Mouse (Mus musculus) cerebellum, postnatal 25 days (tissue): ENCODE measurements around the gene Llgl2.
"Not testable (repeated sequence)": the region's sequence is repeated elsewhere in the genome, so short reads cannot be mapped to it uniquely, and the experiment has no call there.

Source experiments
- DNase-seq, 2 experiments: peaks; one replicate each; pipeline ENCODE4 v3.0.0; 2021; ENCODE audit warnings: mixed read lengths in 2 of 2

The Llgl2 gene

DNA sequence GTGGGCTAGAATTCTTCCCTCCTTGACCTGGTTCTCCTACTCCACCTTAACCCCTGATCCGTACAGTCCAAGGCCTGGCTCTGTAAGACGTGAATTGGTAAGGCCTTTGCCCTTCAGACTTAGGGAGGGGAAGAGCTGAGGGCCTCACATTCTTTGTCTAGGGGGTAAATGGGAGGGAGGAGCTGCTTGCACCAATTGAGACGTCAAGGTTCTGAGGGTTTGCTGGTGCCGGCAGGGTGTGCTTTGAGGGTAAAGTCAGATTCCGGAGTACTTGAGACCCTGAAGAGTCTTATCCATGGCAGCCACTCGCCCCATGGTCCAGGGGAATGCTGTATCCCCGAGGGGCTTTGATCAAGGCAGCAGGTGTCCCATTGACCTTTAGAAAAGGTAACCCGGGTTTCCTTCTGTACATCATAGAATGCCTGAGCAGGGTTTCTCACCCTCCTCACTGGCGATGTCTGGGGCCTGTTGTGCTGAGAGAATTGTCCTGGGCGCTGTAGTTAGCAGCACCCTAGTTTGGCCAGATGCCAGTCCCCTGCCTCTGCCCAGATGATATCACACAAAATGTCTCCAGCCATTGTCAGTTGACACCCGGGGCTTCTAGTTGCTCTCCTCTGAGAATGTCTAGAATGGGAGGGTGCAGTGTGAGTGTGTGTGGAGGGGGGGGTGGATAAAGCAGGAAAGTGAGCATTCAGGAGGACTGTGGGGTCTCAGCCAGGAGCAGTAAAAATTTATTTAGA, 13.0 kb downstream of the Llgl2 start:
- no peak for DNase-seq

GRCm38 (mm10) chr11:115837606-115838345, 13.9 kb downstream of the Llgl2 start:
- no peak for DNase-seq

DNA sequence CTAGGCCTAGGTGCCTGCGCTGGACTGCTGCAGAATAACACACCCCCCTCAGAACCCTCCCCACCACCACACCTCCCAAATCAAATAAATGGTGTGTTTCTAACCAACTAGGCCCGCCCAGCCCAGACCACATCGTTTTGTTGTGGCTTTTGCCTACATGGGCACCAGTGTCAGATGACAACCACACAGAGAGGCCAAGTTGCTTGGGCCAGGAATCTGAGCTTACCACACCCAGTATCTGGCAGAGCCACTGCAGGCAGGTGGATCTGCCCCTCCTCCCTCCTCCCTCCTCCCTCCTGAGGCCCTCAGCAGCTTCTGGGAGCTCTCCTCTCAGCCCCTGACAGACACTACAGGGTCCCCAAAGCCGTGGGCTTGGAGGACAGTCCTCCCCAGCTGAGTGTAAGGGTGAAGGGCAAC, 15.1 kb downstream of the Llgl2 start:
- DNase-seq: no peak

DNA sequence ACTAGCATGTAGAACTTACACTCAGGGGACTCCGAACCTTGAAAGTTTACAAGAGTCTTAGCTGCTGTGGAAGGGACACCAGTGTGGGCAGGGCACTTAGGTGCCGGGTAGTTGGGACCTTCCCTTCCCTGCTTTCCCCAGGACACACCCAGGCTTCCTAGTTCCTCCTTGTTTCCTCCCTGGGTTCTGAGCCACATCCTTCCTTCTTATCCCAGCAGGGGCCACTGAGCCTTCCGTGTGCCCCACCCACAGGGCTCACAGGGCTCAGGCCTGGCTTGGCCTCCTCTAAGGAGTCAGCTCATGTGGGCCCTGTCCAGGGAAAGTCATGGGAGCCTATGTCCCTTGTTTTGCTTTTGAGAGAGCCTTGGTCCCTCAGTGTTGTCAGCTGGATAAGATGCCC, 15.9 kb downstream of the Llgl2 start:
- DNase-seq: no peak

GRCm38 (mm10) chr11:115841044-115841443, 17.2 kb downstream of the Llgl2 start:
- DNase-seq: no peak

DNA sequence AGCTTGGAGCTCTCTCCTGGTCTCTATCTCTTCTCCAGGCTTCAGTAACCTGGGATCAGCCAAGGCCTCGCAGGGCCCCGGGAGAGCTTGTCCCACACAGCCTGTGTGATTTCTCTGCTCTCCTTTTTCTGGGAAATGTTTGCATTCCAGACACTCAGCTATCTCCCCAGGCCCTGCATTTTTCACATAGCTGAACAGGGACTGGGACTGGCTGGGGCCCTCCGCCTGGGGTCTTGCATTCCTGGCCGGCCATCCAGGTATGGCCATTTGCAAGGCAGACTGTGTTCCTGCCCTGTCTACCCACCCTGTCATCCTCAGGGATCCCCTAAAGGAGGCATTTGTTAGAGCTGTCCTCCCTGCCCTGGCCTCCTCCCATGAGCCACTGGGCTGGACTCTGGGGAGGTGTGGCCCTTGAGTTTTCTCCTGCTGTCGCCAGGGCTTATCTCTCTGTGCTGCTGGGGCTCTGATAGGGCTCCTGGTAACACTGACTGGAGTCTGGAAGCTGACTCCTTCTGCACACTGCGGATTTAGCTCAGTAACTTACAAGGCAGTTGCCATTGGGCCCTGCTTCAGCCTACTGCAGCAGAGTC, 18.2 kb downstream of the Llgl2 start:
- no peak for DNase-seq

GRCm38 (mm10) chr11:115843141-115843890, 19.5 kb downstream of the Llgl2 start:
- DNase-seq: no peak

DNA sequence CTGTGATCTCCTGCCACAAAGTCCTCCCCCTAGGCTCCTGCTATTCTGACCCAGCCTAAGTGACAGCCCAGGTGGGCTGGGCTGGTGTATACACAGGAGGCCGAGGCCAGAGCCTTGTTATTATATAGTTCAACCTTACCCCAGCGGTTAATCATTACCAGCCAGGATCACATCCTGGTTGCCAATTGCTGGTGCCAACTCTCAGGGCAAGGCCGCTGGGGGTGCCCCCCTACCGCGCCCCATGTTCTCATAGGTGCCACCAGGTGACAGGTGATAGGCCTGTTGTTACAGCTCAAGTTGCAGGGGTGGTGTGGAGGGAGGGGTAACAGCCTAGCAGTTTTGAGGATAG, 20.0 kb downstream of the Llgl2 start:
- no peak for DNase-seq

- no peak for DNase-seq
Measured at GRCm38 (mm10) chr11:115844240-115844639, 20.4 kb downstream of the Llgl2 start.

DNA sequence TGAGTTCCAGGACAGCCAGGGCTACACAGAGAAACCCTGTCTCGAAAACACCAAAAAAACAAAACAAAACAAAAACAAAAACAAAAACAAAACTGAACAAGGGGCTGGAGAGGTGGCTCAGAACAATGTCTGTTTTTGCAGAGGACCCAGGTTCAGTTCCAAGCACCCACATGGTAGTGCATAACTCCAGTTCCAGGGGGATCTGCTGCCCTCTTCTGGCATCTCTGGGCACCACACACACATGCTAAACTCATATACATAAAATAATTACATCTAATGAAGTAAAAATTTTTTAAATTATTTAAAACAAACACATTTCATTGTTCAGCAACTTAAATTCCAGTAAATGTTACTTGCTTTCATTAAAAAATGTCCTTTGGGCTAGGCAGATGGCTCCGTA, 22.0 kb downstream of the Llgl2 start:
- no peak for DNase-seq

DNA sequence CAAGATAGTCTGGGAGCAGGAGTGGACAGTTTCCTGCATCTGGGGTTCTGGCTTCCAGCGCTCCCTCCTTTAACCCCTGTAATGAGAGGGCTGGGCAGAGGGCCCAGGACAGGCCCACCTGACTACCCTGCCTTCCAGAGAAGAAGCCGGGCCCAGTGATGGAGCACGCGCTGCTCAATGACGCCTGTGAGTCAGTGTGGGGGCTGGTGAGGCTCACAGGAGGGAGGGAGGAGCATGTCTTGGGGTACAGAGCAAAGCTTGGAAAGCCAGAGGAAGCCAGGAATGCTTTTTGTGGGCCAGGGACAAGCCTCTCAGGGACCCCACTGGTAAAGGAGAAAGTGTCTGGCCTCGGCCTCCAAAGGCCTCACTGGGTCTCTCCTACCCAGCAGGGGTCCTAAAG, 30.8 kb downstream of the Llgl2 start:
- DNase-seq: no peak

DNA sequence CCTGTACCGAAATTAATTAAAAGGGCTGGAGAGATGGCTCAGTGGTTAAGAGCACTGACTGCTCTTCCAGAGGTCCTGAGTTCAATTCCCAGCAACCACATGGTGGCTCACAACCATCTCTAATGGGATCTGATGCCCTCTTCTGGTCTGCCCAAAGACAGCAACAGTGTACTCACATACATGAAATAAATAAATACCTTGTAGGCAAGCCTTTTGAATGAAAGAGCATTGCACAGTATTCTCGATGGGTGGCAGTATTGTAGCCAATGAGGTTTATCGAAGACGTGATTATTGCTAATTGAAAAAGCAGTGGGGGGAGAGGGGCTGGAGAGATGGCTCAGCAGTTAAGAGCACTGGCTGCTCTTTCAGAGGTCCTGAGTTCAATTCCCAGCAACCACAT, 33.3 kb downstream of the Llgl2 start:
- DNase-seq: not testable (repeated sequence)

DNA sequence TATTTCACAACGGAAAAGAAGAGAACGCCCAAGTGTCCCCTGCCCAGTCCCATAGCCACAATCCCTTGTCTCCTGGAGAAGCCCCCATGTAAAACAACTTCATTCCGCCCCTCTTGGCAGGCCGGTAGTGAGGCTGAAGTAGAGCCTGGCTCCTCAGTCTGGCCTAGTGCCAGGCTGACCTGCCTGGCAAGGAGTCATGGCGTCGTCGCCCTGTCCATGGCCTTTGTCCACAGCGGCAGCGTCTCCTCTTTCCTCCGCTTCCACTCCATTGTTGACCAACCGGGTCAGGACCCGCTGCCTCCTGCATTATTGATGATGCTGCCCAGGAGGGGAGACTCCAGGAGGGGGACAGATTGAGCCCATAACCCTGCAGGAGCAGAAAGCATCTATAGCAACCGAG, 34.1 kb downstream of the Llgl2 start:
- DNase-seq: peak in 1 of 2 experiments; percentile 40

- DNase-seq: no peak
Measured at GRCm38 (mm10) chr11:115858354-115858753, 34.5 kb downstream of the Llgl2 start, which contains the start of gene Myo15b. Myo15b (plus strand) TSS chr11:115858406.

- peak; percentile 79 to 88 for DNase-seq
Measured at GRCm38 (mm10) chr11:115859143-115859945, 35.5 kb downstream of the Llgl2 start.

- DNase-seq: no peak
Measured at GRCm38 (mm10) chr11:115863895-115864294, 40.0 kb downstream of the Llgl2 start.

GRCm38 (mm10) chr11:115869393-115869792, 45.5 kb downstream of the Llgl2 start:
- DNase-seq: no peak

DNA sequence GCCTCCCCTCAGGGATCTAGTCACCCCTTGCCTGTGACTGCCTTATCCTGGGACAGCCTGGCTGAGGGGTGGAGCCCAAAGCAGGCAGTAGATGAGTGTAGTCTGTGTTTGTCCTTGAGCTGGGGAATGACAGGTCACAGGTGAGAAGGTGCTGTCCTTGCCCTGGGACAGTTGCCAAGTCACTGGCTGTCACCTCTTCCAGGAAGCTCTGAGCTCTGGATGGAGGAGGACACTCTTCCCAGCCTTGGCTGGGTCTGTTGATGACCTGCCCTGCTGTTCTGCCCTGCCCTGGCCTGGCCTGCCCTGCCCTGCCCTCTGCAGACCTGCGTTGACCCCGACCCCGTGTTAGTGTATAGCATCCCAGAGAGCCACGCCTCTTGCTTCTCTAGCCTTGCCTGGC, 48.6 kb downstream of the Llgl2 start:
- DNase-seq: no peak

DNA sequence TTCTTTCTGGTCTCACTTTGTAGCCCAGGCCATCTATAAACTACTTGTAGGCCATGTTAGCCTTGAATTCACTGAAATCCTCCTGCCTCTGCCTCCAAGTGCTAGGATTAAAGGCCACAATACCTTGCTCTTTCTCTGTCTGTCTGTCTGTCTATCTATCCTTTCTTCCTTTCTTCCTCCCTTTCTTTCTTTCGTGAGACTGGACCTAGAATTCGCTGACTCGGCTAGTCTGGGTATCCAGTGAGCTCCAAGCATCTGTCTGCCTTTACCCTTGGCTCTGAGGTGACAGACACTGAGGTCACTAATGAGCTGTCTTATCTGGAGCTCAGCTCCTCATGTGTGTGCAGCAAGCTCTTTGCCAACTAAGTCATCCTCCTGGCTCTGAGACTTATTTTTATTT, 52.1 kb downstream of the Llgl2 start:
- no peak for DNase-seq

DNA sequence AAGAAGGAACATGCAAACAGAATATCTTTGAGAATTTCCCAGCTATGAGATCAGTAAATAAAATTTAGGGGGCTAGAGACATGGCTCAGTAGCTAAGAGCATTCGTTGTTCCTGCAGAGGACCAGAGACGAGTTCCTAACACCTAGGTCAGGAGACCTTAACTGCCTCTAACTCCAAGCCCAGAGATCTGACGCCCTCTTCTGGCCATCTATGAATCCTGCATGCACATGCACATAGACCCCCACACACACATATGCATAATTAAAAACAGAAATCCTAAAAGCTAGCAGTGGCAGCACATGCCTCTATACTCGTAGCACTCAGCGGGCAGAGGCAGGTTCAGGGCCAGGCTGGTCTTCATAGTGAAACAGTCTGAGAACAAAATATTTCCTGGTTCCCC, 52.6 kb downstream of the Llgl2 start:
- DNase-seq: no peak

GRCm38 (mm10) chr11:115877174-115877755, 53.4 kb downstream of the Llgl2 start:
- DNase-seq: no peak

GRCm38 (mm10) chr11:115878071-115878470, 54.2 kb downstream of the Llgl2 start:
- DNase-seq: no peak
